Mouse (Mus musculus) heart, adult 18-20 months (tissue): ENCODE data around the gene Ceacam2. TPM values are rescaled to one million over a fixed set of nuclear protein-coding genes. Genes with fewer than 3 reads are reported as not detected.
A peak's percentile ranks its signal among the peaks of the same experiment; 100 is the strongest.
"Not testable (repeated sequence)": the region's sequence is repeated elsewhere in the genome, so short reads cannot be mapped to it uniquely, and the experiment has no call there.

Source experiments
- DNase-seq, 2 experiments: peaks; one replicate each; pipeline ENCODE4 v3.0.0; 2021 to 2022; ENCODE audit warnings: mixed read lengths in 1 of 2
- long read RNA-seq, 2 experiments: library from polyadenylated mRNA; stranded (forward); transcript quantifications; one replicate each; pipeline ENCODE4 v2.0.0; 2021
- total RNA-seq, 2 experiments: library from RNA; stranded (reverse); gene quantifications; 2 replicates each; pipeline ENCODE4 v1.2.3; 2021

The Ceacam2 gene
- 1 to 10 TPM; 2.2 to 2.3 TPM for total RNA-seq
- long read RNA-seq, experiment 1, partial matches to known transcripts, result 0 of 1 reads
- long read RNA-seq, experiment 1, other reads (novel, unspliced or antisense), result 0 of 1 reads
- long read RNA-seq, experiment 2, partial matches to known transcripts, result 0 of 1 reads
- long read RNA-seq, experiment 2, other reads (novel, unspliced or antisense), result 0 of 1 reads

DNA sequence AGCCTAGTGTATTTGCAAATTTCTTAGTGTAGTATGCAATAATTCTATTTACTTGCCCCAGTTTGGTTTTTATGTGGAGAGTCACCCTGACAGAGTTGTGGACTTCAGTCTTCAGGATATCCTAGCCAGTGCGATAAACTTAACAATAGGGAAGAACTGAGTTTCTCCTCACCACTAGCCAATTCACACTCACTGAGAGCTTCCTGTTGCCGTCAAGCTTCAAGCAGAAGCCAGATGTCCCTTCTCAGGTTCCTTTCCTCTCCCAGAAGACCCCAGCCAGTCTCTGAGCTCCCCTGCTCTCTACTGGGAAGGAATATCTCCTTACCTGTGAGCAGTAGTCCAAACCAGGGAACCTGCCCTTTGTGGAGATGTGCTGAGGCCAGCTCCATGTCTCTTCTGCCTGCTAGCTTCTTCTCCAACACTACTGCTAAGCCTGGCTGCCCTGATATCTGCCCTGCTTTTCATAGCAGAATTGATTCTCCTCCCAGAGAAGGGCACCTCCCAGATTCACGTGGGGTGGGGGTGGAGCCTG lies at the start of gene Ceacam2:
Gene Ceacam2, minus strand, starts transcription at position 482 of the 532 bp plus-strand sequence.
- DNase-seq, result not testable (repeated sequence)

DNA sequence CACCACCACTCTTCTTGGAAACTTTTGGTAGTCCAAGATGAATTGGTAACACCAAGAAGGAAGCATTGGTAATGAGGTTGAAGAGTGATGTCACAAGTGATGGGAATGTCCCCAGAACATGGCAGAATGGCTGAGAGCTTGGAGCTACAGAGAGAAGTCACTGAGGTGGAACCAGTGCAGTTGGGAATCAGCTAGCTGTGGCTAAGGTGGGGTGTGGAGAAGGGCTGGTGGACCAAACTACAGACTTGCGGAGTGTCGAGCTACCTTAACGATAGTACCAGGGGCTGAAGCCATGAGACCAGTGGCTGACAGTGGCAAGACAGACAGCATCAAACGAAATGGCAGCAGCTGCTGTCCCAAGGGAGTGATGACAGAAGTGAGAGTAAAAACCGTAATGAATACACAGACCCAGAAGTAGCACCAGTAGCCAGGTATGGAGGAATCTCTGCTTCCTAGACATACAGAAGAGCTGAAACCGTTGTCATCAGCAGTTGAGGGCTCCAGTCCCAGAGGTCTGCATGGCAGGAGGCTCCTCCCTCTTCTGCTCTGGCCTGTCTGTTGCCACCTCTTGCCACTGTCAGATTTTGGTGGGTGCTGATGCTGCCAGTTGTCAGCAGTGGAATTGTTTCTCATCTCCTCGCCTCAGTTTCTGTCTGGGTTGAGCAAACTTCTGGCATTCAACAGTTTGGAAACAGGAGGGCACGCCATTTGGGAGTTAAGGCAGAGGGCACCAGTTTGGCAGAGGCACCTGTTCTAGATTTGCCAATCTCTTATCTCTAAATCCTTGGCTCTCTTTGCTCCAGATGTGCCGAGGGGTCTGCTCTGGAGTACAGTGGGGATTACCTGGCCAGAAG lies 45.9 kb upstream of the Ceacam2 start:
- no peak for DNase-seq

DNA sequence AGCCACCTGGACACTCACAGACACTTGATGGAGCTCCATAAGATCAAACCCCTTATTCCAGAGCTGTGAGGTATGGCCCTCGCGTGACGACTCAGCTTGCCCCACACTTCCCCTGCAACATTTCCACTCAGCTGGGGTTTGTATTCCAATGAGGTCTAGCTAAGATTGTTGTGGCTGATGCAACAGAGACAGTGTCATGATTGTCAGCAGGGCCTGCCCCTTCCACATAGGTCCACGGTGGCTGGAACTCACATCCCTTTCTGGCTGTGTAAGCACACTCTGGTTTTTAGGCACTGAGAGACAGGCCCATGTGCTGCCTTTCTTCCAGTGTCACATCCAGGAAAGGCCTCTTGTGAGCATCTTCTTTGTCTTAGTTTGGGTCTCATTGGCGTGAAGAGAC lies 45.0 kb upstream of the Ceacam2 start:
- DNase-seq, result no peak

DNA sequence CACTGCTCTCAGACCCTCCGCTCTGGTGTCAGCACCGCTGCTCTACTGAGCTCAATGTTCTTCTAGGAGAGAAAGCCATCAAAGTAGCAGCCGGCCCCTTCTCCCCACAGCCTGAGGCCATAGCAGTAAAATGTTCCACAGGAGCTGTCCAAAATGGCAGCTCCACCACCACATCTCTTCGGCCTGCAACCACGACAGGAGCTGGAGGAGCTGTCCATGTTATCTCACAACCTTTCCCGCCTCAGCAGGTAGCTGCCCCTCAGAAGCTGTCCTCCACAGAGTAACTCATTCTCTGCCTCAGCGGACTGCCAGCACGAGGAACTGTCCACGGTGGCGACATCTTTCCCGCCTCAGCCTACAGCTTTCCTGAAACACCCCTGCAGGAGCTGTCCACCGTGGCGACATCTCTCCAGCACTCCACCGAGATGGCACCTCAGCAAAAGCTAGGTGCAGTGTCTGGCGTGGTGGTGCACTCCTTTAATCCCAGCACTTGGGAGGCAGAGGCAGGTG lies 42.7 kb upstream of the Ceacam2 start:
- DNase-seq, result no peak

DNA sequence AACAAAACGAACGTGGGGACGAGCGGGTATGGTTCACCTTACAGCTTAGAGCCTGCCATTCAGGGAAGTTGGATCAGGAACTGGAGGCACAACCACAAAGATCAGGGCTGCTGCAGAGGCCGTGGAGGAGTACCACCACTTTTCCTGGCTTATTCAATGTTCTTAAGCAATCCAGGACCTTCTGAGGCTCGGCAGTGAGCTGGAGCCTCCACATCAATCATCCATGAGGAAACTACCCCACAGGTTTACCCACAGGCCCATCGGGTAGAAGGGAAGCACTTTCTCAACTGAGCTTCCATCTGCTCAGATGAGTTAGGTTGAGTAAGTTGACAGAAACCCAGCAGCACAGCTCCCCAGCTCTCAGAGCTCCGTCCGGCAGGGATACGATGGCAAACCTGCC lies 39.8 kb upstream of the Ceacam2 start:
- DNase-seq, result no peak

DNA sequence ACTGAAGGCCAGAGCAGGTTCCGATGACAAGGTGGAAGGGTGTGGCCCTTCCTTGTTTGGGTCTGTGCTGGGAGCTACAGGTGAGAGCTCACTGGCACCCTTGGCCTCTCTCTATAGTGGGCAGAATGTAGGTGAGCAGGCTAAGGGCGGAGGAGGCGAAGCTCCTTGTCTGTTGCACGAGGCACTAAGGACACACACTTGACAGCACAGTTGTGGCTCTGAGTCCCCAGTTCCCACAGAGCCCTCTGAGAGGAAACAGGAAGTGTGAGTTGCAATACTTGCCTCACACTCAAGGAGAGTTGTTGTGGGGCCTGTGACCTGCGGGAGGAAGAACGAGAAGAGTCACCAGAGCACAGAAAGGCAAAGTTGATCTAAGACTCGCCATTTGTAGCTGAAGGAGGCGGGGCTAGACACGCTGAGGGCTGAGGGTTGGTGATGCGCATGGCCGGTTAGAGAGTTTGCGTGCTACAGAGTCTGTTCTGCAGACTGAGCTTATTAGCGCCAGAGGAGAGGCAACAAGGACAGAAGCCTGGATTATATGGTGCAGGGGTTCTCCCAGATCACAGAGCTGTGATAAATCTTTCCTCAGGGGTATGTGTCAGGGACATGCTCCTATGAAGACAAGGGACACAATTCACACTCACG lies 37.3 kb upstream of the Ceacam2 start:
- DNase-seq, result peak in 1 of 2 experiments; percentile 10

DNA sequence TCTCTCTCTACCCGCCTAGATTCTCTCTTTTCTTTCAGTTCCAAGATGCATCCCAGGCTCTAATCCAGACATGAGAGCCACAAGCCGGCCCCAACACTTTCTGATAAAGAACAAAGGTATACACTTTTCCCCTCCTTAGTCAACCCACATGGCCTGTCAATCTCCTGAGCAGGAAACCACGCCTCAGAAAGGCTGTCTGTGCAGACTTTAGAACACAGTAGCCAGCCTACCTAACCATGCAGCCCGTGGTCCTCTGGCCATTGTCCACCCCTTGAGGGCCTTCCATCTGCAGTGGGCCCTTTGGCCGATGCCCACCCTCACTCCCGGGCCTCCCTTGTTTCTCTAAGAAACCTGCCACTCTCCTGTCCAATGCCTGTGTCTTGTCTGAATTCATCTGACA lies 36.7 kb upstream of the Ceacam2 start:
- not testable (repeated sequence) for DNase-seq

DNA sequence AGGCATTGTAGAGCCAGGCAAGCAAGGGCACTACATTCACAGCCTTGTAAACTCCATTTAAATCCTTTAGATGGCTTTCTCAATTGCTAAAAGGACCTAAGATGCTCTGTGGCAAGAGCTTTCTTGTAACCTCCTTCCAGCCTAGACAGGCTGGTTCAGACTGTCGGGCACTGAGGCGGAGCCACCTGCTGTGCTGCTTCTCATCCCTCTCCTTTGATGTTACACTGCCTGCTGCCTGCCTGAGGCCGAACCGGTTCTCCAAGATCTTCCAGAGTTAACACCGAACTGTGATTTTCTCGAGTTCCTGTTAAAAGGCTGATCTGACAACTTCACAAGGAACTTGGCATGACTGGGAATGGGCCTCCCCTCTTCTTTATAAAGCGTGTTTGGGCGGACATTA lies 36.2 kb upstream of the Ceacam2 start:
- no peak for DNase-seq

DNA sequence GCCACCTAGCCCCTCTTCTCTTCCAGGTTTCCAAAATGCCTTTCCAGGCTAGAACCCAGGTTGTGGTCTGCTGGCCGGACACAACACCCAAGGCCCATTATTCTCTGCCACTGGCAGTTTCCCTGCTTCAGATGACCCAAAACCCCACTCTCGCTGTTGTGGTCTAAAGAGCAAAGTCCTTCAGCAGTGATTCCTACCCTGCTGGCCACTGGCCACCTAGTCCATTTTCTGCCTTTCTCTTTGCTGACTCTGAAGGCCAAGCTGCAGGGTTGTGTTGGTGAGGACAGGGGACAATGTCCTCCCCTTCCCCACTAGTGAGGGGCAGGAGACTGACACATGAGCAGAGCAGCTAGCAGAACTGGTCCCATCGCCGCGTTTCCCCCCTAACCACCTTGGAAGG lies 35.4 kb upstream of the Ceacam2 start:
- no peak for DNase-seq

DNA sequence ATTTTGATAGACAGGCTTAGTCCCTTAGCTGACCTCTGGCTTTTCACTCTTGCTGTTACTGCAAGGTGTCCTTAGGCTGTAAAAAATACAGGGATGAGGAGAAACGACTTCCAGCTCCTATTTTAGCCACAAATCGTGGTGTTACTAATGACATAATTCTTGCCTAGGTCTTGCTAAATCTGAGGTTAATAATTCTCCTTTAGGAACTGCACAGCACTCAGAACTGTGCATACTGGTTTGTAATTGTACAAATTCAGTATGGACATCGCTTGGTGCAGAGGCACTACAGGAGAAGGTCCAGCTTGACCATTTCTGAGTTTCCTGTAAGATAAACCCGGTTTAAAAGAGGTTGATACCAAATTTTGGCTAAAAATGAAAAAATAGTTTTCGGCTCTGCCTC lies 34.1 kb upstream of the Ceacam2 start:
- DNase-seq, result not testable (repeated sequence)

DNA sequence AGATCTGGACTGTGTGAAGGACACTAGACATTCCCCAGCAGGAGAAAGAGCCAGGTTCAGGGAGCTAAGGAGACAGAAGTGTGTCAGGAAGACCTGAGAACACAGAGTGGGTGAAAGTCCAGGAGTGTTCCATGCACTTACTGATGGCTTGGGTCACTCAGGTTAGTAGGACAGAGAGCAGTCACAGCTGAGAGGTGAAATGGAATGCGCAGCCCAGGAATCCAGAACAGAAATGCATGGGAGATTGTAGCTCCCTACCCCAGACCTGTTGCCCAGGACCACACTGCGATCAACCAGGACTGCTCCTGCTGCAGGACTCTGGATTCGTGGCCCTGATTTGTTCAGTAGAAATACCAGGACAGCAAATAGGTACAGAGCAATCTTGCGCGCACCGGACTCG lies 29.1 kb upstream of the Ceacam2 start:
- DNase-seq, result no peak

DNA sequence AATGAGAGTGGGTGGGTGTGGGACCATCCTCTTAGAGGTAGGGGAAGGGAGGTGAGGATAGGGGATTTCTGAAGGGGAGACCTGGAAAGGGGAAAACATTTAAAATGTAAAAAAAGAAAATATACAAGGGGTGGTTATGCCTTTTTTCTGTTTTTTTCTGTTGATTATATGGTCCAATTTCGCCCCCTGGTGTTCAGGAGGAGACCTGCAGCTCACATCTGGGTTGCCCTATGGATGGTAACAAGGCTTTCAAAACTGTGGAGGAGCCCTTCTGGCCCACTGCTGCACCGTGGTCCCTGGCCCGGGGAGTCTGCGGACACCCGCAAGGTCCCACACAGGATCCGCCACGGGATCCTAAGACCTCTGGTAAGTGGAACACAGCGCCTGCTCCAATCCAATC lies 1.8 kb upstream of the Ceacam2 start:
- DNase-seq, result peak in 1 of 2 experiments; percentile 41

DNA sequence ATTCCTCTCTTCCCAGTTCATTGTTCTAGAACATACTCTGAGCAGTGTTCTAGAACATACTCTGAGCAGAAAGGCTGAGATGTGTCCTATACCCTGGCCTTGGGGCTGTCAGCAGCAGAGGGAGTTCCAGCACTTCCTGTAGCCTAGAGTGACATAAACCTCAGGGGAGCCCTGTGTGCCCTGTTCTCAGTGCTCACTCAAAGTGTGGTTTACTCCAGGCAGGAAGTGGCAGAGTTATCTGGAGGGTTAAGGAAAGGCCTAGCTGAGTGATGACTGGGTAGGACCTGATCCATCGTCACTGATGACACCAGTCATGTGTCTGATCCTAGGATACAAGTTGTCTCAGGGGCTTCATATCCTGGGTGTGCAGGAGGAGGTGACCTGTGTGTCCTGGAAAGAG lies 297 bp upstream of the Ceacam2 start:
- DNase-seq, result not testable (repeated sequence)

DNA sequence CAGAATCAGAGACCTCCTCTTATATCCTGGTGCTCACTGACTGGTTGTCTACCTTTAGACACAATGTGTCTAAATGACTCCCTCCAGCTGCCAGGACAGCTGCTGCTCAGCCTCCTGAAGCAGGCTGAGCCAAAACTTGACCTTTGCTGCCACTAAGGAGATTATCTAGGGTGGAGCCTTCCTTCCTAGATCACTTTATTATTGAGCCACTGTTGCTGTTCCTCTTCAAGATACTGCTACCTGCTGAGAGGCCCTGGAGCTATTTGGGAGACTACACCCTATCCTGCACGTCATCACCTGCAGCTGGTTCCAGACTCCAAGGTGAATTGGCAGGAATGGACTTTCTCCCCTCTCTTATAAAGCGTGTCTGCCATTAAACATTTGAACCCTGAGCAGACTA lies 8.8 kb downstream of the Ceacam2 start:
- DNase-seq, result peak in 1 of 2 experiments; percentile 55

DNA sequence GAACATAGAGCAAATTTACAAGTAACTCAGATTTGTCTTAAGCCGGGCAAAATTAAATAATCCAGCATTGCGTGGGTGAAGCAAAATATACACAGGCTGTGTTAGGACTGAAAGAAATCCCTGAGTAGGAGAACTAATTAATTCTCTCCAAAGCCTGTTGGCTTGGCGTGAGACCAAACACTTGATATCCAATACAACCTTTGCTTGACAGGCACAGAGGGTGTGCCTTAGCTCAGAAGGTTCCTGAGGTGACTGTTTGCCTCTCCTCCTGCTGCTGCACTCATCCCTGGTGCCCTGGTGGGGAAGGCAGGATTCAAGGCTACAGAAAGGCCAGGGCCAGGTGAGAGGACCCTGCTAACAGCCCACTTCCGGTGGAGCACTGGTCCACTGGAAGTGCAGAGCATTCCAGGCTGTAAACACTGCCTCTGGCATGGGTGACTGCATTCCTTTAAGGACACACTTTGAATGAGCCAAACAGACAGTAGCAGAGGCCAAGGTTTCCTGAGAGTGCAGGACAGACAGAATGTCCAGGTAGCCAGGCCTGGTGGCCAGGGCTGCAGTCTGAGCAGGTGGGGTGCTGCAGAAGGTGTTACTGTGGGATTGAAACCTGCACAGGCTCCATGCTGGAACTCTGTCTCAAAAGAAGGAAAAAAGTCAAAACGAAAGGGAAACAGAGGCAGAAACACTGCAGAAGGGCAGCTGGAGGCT lies 23.4 kb downstream of the Ceacam2 start:
- DNase-seq, result not testable (repeated sequence)

DNA sequence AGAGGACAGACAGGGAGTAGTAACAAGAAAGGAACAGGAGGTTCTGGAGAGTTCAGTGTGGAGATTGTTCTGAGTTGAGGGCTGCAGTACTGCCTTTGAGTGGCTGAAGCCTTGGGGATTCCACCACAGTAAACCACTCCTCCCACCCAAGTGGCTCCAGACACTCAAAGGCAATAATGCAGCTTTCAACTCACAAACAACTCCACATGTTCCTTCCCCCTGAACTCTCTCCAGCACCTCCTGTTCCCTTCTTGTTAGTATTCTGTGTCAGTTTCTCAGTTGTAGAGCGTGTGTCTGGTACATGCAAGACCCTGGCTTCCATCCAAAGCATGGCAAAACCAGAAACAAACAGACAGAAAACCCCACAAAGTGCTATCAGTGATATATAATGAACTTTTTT lies 24.0 kb downstream of the Ceacam2 start:
- DNase-seq, result not testable (repeated sequence)

DNA sequence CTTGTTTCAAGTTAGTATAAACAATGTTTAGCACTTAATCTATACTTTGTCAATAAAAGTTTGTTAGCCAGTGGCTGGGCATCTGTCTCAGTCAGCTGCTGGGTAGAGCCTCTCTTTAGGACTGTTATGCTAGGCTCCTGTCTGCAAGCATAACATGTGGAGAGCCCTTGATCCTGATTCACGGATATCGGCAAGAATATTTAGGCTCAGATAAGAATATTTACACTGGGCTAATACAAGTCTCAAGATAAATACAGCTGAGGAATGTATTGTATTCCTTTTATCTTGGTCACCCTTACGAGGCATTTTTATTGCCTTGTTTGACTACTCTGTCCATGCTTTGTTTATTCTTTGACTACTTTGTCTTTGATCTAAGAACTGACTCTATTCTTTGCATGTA lies 29.7 kb downstream of the Ceacam2 start:
- DNase-seq, result no peak

DNA sequence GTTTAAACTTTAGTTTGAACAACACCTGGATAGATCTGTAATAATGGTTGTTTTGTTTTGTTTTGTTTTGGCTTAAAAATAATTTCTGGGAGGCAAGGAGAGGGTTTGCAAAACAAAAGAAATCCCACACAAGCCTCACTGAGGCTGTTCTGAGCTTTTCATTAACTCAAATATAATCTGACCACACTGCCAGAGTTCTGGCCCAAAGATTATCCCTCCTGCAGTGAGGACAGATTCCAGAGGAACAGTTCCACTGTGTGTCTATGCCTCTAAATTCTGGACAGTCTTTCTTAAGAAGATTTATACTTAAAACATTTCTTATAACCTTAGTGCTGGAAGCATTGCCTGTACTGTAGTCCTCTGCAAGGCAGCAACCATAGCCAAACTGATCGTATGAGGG lies 45.0 kb downstream of the Ceacam2 start:
- no peak for DNase-seq

DNA sequence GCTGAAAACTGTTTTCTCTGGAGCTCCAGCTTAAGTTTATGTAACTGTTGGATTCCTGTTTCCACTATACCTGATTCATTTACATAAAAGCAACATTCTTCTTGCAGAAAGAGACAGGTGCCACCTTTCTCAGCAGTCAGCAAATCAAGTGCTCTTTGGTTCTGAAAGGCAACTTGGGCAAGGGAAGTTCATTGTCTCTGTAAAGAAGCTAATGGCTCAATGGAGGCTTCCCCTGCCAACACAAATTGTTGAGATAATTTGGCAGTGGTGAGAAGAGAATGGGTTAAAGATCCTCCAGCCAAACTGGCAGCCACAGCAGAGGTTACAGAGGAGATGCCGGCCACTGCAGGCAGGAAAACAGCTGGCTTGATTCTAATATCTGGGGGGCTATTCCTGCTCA lies 49.0 kb downstream of the Ceacam2 start:
- not testable (repeated sequence) for DNase-seq

DNA sequence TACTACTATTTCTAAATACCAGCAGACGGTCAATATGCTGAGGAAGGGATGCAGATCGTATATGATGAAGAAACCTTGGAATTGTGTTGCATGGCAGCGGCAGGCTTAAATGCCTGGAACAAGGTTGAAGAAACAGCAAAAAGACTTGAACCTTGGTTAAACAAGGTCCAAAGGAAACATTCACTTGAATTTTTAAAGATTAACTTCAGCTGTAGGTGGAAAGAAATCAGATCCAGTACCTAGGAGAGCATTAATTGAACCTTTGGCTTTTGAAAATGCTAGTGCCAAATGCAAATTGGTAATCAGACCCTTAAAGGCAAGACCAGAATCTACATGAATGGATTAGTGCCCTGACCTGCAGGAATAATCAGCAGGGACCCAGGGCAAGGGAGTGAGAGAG lies 50.3 kb downstream of the Ceacam2 start:
- DNase-seq, result not testable (repeated sequence)

DNA sequence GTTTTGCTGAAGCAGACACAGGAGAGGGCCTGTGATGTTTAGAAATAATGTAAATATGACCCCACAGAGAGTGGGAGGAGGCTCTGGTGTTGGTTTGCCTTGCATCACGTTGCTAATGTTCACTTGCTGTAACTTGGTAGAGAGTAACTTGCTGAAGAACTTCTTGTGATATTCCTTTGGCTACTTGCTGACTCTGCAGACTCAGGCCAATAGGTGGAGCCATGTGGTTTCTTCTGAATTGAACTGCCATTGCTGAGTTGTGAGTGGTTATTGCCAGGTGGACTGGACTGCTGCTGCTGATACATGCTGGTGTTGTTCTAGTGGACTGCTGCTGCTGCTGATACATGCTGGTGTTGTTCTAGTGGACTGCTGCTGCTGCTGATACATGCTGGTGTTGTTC lies 53.5 kb downstream of the Ceacam2 start:
- DNase-seq, result peak; percentile 49 to 66

DNA sequence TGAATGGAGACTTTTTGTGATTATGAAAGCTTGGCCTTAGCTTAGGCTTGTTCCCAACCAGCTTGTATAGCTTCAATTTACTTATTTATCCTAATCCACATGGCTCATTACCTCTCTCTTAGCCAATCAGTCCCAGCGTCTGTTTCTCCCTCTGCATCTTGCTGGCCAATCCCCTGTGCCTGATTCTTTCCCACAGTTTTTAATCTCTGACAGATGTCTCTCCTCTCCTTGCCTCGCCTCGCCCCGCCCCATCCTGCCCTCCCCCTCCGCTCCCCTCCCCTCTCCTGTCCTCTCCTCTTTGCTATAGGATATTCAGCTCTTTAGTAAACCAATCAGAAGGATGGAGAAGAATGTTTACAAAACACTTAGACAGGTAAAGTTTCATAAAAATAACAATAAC lies 54.6 kb downstream of the Ceacam2 start:
- DNase-seq, result no peak
